Mouse (Mus musculus) adrenal gland, postnatal 36 days (tissue): ENCODE data around the gene 2900011O08Rik. TPM values are rescaled to one million over a fixed set of nuclear protein-coding genes. Genes with fewer than 3 reads are reported as not detected.
"Not testable (repeated sequence)": the region's sequence is repeated elsewhere in the genome, so short reads cannot be mapped to it uniquely, and the experiment has no call there.

Experiments used
- DNase-seq, 2 experiments: peaks; one replicate each; pipeline ENCODE4 v3.0.0; 2021; ENCODE audit warnings: mixed read lengths in 1 of 2
- long read RNA-seq, 2 experiments: library from polyadenylated mRNA; stranded (forward); transcript quantifications; one replicate each; pipeline ENCODE4 v2.0.0; 2021; ENCODE audit warnings: borderline sequencing depth in 2 of 2
- total RNA-seq, 2 experiments: library from RNA; stranded (reverse); gene quantifications; 2 replicates each; pipeline ENCODE4 v1.2.3; 2021

The 2900011O08Rik gene
- 1 to 10 TPM; 1.1 to 1.6 TPM for total RNA-seq
- long read RNA-seq, experiment 1, partial matches to known transcripts, result 0 of 1 reads
- long read RNA-seq, experiment 1, other reads (novel, unspliced or antisense), result 0 of 1 reads
- long read RNA-seq, experiment 2, partial matches to known transcripts, result 0 of 1 reads
- long read RNA-seq, experiment 2, other reads (novel, unspliced or antisense), result 0 of 1 reads

DNA sequence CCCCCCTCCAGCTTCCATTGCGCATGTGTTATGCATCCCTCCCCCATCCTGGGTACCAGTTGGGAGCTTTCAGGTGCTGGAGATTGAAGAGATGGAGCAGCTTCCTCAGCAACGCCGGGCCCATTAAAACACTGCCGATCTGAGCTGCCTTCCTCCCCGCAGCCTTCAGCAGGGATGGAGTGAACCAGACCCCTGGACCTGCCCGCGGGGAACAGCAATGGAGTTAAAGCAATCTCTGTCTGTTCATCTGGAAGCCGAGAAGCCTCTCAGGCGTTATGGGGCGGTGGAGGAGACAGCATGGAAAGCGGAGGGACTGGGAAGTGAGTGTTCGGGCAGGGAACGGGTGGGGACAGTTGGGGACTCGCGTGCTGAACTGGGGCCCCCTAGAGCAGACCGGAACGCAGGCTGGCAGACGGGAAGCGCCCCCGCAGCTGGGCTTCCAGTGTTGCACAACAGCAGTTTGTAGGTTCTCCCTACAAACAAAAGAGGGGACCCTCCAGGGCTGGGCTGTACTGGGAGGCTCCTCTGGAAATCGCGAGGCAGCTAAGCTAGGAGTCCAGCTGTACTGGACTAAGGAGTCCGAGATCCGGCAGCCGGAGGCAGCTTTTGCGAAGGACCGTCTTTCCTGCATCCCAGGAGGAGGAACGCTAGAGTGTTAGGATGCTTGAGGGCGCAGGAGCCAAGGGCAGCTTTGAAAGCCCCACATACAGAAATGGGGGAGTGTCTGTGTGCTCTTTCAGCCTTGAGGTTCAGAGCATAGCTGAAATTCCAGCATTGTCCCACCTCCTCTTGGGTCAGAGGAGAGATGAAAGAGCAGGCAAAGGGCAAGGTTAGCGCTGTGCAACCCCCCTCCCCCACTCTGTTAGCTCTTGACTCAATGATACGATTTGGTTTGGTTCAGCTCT, at the start of gene 2900011O08Rik, which contains the start of gene Ifitm7:
2900011O08Rik (plus strand) TSS at position 31 of the 905 bp plus-strand sequence.
Ifitm7 (minus strand) TSS at position 315 of the 905 bp plus-strand sequence.
- DNase-seq, result peak; percentile 6 to 22

GRCm38 (mm10) chr16:13940139-13940846, 46.1 kb upstream of the 2900011O08Rik start:
- peak; percentile 67 to 74 for DNase-seq

- DNase-seq, result no peak
These were observed 45.5 kb upstream of the 2900011O08Rik start for GRCm38 (mm10) chr16:13940847-13941395.

GRCm38 (mm10) chr16:13944178-13944577, 42.2 kb upstream of the 2900011O08Rik start:
- no peak for DNase-seq

DNA sequence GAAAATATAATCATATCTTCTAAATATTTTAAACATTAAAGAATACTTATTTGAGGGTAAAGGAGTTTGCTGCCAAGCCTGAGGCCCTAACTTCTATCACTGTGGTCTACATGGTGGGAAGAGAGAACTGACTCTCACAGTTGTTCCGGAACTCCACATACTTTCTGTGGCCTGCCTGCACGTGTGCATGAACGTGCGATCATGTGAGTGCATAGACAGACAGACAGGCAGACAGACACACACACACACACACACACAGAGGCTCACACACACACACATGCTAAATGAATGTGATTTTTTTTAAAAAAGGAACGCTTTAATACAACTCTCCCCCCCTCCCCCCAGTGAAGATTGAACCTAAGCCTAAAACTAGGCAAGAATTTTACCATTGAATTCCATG, 41.7 kb upstream of the 2900011O08Rik start:
- DNase-seq, result no peak

DNA sequence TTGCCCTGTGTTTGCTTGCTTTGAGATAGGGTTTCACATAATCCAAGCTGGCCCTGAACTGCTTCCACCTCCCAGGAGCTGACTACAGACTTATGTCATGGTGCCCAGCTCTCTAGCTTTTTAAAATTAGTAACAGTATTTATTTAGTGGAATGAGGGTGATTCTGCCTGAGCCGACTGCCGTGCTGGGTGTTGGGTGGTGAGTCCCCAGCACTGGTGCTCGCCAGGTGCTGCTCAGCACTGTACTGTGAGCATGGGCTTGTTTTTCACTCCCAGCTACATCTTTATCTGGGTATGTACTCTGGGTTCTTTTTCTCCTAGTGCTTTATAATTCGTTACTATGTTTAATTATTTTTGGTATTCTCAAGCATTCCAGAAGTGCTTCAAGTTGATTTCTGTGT, 41.3 kb upstream of the 2900011O08Rik start:
- DNase-seq, result no peak

- DNase-seq, result no peak
These were observed 40.1 kb upstream of the 2900011O08Rik start for GRCm38 (mm10) chr16:13946306-13946705.

GRCm38 (mm10) chr16:13951245-13951644, 35.2 kb upstream of the 2900011O08Rik start:
- DNase-seq, result no peak

- DNase-seq, result no peak
These were observed 24.4 kb upstream of the 2900011O08Rik start for GRCm38 (mm10) chr16:13962053-13962452.

- DNase-seq, result no peak
These were observed 17.3 kb upstream of the 2900011O08Rik start for GRCm38 (mm10) chr16:13969096-13969495.

DNA sequence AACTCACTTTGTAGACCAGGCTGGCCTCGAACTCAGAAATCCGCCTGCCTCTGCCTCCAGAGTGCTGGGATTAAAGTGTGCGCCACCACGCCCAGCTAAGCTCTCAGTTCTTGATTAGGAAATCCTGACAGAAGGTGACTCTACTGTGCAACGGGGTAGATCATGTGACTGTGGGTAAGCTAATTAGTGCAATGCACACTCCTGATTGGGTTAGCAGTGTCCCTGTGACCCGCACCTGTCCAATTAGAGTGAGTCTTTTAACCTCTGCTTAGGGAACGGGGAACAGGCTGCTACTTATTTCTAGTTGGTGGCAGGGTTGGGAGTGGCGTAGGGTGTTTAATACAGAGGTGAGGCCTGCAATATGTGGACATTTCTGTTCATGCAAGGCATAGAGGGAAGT, 14.4 kb upstream of the 2900011O08Rik start:
- DNase-seq, result no peak

DNA sequence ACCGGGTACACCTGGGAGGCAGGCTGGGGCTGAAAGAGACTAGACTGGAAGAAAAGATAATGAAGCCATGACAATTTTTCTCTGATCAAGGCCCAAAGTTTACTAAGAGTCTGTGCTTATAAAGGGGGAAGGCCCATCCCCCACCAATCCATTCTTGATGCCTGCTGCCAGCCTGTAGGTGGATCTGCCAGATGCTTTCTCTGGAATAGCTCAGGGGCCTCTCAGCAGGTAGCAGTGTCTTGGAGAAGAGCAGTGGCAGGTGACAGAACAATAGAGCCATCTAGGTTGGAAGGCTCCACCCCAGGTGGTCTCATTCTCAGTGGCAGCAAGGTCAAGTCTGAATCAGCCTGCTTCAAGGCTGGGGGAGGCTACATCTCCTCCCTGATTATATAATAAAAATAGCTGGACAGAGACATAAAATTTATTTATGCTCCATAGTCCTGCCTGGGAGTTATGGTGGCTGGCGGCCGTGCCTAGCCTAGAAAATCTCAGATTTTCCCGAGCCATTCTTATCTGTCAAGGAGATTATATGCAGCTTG, 10.0 kb upstream of the 2900011O08Rik start:
- not testable (repeated sequence) for DNase-seq

- DNase-seq, result not testable (repeated sequence)
These were observed 9.4 kb upstream of the 2900011O08Rik start for GRCm38 (mm10) chr16:13977026-13977425.

- not testable (repeated sequence) for DNase-seq
These were observed 4.7 kb upstream of the 2900011O08Rik start for GRCm38 (mm10) chr16:13981726-13982125.

- DNase-seq, result no peak
These were observed 3.2 kb upstream of the 2900011O08Rik start for GRCm38 (mm10) chr16:13983161-13983560.

DNA sequence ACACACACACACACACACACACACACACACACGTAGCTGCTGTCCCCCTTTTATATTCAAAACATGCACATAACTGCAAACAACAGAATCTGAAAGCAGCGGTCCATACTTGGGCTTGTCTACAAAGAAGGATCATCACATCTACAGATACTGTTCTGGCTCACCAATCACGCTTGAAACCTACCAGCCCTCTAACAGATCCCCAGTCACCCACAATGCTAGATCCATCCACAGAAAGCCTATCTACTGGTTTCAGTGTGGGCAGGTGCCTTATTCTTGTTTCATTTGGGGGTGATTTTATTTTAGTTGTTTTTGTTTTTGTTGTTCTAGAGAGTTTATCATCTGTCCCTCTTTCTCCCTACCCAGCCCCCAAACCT, 219 bp upstream of the 2900011O08Rik start:
- DNase-seq, result no peak

GRCm38 (mm10) chr16:13992518-13993248, 6.3 kb downstream of the 2900011O08Rik start:
- DNase-seq, result no peak

- DNase-seq, result no peak
These were observed 7.7 kb downstream of the 2900011O08Rik start for GRCm38 (mm10) chr16:13994076-13994475.

- DNase-seq, result no peak
These were observed 8.1 kb downstream of the 2900011O08Rik start for GRCm38 (mm10) chr16:13994502-13994901.

DNA sequence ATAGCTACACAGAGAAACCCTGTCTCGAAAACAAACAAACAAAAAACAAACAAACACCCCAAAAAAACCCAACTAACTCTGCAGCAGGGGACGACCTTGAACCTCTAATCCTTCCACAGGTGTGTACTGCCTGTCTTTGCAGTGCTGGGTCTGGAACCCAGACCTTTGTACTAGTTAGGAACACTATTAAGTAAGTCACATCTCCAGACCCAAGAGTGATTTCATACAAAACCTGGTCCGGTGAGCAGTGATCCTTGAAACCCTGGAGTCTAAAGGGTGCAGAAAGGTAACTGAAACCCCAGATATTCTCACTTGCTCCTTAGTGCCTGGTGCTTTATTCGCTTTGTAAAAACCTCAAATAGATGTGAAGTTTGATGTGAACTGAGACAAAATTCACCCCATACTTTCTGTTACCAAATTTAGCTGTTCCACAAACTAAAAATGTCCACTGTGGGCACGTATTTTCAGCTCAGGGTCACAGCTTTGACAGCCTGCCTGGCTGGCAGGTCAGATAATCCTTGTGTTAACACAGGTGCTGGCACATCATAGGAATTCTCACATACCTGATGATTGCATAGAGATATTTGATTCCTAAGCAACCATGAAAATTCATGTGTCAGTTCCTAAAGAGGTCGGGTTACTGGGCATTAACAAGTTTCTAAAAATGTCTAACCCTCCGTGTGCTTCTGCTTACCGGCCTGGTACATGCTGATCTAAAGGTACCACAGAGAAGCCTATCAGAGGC, 17.2 kb downstream of the 2900011O08Rik start:
- DNase-seq, result no peak

DNA sequence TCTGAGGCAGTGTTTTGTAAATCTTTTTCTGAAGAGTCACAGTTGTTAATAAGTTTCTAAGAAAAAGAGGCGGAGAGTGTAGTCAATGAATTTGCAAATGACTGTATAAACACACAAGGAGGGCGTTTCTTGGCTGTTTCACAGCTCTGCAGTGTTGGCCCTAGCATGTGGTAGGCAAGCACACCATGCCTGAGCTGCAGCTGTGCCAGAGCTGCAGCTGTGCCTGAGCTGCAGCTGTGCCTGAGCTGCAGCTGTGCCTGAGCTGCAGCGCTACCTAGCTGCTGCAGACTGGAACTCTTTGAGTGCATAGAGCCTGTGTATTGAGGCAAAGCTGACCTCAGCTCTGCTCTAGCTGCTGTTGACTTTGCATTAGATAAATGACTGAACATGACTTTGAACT, 17.8 kb downstream of the 2900011O08Rik start:
- peak in 1 of 2 experiments; percentile 15 for DNase-seq
